12 mouse cellular contexts compared by ENCODE assay signal in the genomic region with DNA sequence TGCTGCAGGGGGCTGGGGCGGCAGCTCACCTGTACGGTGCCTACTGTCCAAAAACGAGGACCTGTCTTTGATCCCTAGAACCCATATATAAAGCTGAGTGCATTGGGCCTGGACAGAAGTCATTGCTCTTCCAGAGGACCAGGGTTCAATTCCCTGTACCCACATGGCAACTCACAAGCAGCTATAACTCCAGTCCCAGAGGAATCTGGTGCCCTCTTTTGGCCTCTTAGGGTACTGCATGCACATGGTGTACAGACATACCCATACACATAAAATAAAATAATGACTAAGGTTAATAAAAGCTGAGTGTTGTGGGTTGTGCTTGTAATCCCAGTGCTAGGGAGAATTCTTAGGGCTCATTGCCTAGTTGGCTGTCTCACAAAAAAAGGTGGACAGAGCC. TPM values are rescaled to one million over a fixed set of nuclear protein-coding genes. Genes with fewer than 3 reads are reported as not detected.
DNase-seq lines count a peak whose midpoint lies in the region; ATAC-seq and TF ChIP-seq lines count a peak whose summit lies in the region.
"Had no signal": no experiment of that assay in that cellular context is flagged by ENCODE, and none has a peak within 500 bp of the region (broad histone marks: within the 10 kb centered on the region; RNA-seq: fewer than 3 reads in every experiment).

No protein-coding gene starts in this region.

- peaks cover 3% of the 10 kb centered on the region for H3K9me3 ChIP-seq in CH12.LX (replicated peaks; ENCODE audit: low read length)
- no peaks in the 10 kb centered on the region for H3K9me3 ChIP-seq in liver, postnatal 0 days (ENCODE audit: low read length)
- H3K9me3 ChIP-seq: forebrain, embryonic 12.5 days; limb, embryonic 15.5 days had no signal

- no peak overlapping the region for H3K4me3 ChIP-seq in kidney, adult 2 months (ENCODE audit: insufficient read depth, low read depth, low read length)
- H3K4me3 ChIP-seq in CH12.LX (replicated peaks in 1 of 3; ENCODE audit: low read depth in 2 of 3, low read length in 2 of 3, poor library complexity in 1 of 3), result no peak overlapping the region
- no peak overlapping the region for H3K4me3 ChIP-seq in liver, postnatal 0 days (ENCODE audit: low read depth, low read length)
- H3K4me3 ChIP-seq: forebrain, embryonic 12.5 days; limb, embryonic 15.5 days had no signal

- H3K27me3 ChIP-seq in kidney, adult 2 months (replicated peaks; ENCODE audit: control insufficient read depth, insufficient read depth, low read length), result no peaks in the 10 kb centered on the region
- no peaks in the 10 kb centered on the region for H3K27me3 ChIP-seq in CH12.LX (replicated peaks)
- H3K27me3 ChIP-seq in liver, postnatal 0 days (ENCODE audit: insufficient read depth, low read length), result no peaks in the 10 kb centered on the region
- H3K27me3 ChIP-seq: forebrain, embryonic 12.5 days; limb, embryonic 15.5 days had no signal

- no peak for TF ChIP-seq POLR2A in kidney, adult 2 months (IDR thresholded peaks at IDR 0.05; ENCODE audit: low read depth, low read length)
- TF ChIP-seq POLR2A in CH12.LX (IDR thresholded peaks at IDR 0.05; ENCODE audit: low read depth, low read length), result no peak

- in situ Hi-C loops in CH12.LX (cut with MboI; ENCODE audit: low pct_ligation_motif_present, low pct_unique_long_range_greater_than_20kb, low sequenced_read_pairs), result no loop called here

- no peak overlapping the region for H3K4me2 ChIP-seq in CH12.LX (ENCODE audit: insufficient read depth, low read depth, poor library complexity, severe bottlenecking)
- H3K4me2 ChIP-seq in liver, postnatal 0 days (ENCODE audit: low read depth, low read length), result no peak overlapping the region
- H3K4me2 ChIP-seq: forebrain, embryonic 12.5 days; limb, embryonic 15.5 days had no signal

- dilution Hi-C loops in CH12.LX (cut with MboI; ENCODE audit: extremely low pct_ligation_motif_present, extremely low pct_unique_long_range_greater_than_20kb, low sequenced_read_pairs), result no loop called here

- no peak for TF ChIP-seq EP300 in CH12.LX (IDR thresholded peaks at IDR 0.05; ENCODE audit: low read length)
- TF ChIP-seq EP300 in liver, postnatal 0 days (IDR thresholded peaks at IDR 0.05; ENCODE audit: low read depth), result no peak

- H3K27ac ChIP-seq in kidney, adult 2 months (ENCODE audit: insufficient read depth, low read depth, low read length), result no peak overlapping the region
- no peak overlapping the region for H3K27ac ChIP-seq in CH12.LX (ENCODE audit: insufficient read depth, low read depth)
- H3K27ac ChIP-seq in liver, postnatal 0 days (ENCODE audit: low read depth), result no peak overlapping the region
- H3K27ac ChIP-seq: forebrain, embryonic 12.5 days; limb, embryonic 15.5 days had no signal

- no peak for DNase-seq in kidney, adult 2 months
- no peak for DNase-seq in kidney, adult 18-20 months
- DNase-seq in 3T3-L1 (ENCODE audit: low read depth, low spot score) (peak; percentile 54), CH12.LX (ENCODE audit: extremely low read depth) (peak; percentile 65)
- DNase-seq in liver, postnatal 0 days, result peak; percentile 62
- DNase-seq in right cerebral cortex, postnatal 10 days (ENCODE audit: low spot score in 2 of 2), result no peak
- DNase-seq: cerebellum, postnatal 36 days had no signal

- H3K4me1 ChIP-seq in kidney, adult 2 months (ENCODE audit: control insufficient read depth, insufficient read depth, low read length), result no peaks in the 10 kb centered on the region
- peaks cover 0 to 30% of the 10 kb centered on the region in 2 experiments; a peak in 2 of 4 replicates for H3K4me1 ChIP-seq in CH12.LX (ENCODE audit: control insufficient read depth in 1 of 2, insufficient read depth in 2 of 2)
- peaks cover 14% of the 10 kb centered on the region; the same call in 1 of the 2 replicates for H3K4me1 ChIP-seq in liver, postnatal 0 days (ENCODE audit: insufficient read depth)

- WGBS in kidney, adult 2 months, result 97% methylated on average over 3 of the region's 3 CpGs
- 95% methylated on average over 3 of the region's 3 CpGs for WGBS in liver, postnatal 0 days (ENCODE audit: insufficient replicate concordance)

- no peaks in the 10 kb centered on the region for H3K36me3 ChIP-seq in kidney, adult 2 months (ENCODE audit: control insufficient read depth, insufficient read depth, low read length)
- no peaks in the 10 kb centered on the region for H3K36me3 ChIP-seq in CH12.LX (replicated peaks in 1 of 2; ENCODE audit: control insufficient read depth in 1 of 2, insufficient read depth in 1 of 2, low read length in 1 of 2)
- no peaks in the 10 kb centered on the region for H3K36me3 ChIP-seq in liver, postnatal 0 days (replicated peaks; ENCODE audit: insufficient read depth, low read length)
- H3K36me3 ChIP-seq: forebrain, embryonic 12.5 days; limb, embryonic 15.5 days had no signal

- peak; percentile 34 for TF ChIP-seq RAD21 in CH12.LX (IDR thresholded peaks at IDR 0.05; ENCODE audit: low read depth, low read length)

- 0 out of 2 replicates have a peak, but pooled peaks have one; percentile 21 for TF ChIP-seq CTCF in kidney, adult 2 months (conservative IDR thresholded peaks at IDR 0.05; ENCODE audit: insufficient read depth, insufficient read length, low read depth, low read length)
- peak; percentile 63 to 84 for TF ChIP-seq CTCF in CH12.LX (conservative IDR thresholded peaks at IDR 0.05 in 1 of 2, IDR thresholded peaks at IDR 0.05 in 1 of 2; ENCODE audit: low read depth in 2 of 2, low read length in 2 of 2)
- peak; percentile 69 for TF ChIP-seq CTCF in liver, postnatal 0 days (IDR thresholded peaks at IDR 0.05; ENCODE audit: low read depth)

- ATAC-seq in liver, postnatal 0 days, result no peak
- no peak for ATAC-seq in granulocyte monocyte progenitor cell, adult 5-6 weeks (replicated peaks; ENCODE audit: poor library complexity, severe bottlenecking)

- no peaks in the 10 kb centered on the region for H3K79me2 ChIP-seq in CH12.LX (replicated peaks; ENCODE audit: control insufficient read depth, extremely low read depth, insufficient read depth, poor library complexity, severe bottlenecking)

- no peak overlapping the region for H3K9ac ChIP-seq in CH12.LX (ENCODE audit: insufficient read depth, low read depth)
- H3K9ac ChIP-seq in liver, postnatal 0 days (replicated peaks), result no peak overlapping the region
- H3K9ac ChIP-seq: forebrain, embryonic 12.5 days; limb, embryonic 15.5 days had no signal

TF ChIP-seq in CH12.LX, 34 proteins besides CTCF, POLR2A, EP300 and RAD21:
- TF ChIP-seq SMC3 (IDR thresholded peaks at IDR 0.05; ENCODE audit: low read depth, low read length) (peak; percentile 19), ZMIZ1 (IDR thresholded peaks at IDR 0.05; ENCODE audit: low read depth, low read length) (no peak)

RNA-seq across cellular contexts. Expression of gene Dgke, which starts 1.4 kb away (rescaled TPM):
- polyA plus RNA-seq in kidney, adult 2 months (2012; rRNA removed), result 2.4 and 2.8 TPM in 2 replicates
- total RNA-seq in CH12.LX (2012; rRNA removed) (4.8 and 5.8 TPM in 2 replicates), CH12.LX (2014; rRNA removed) (13.4 and 14.3 TPM in 2 replicates)
- 15.0 and 17.0 TPM in 2 replicates for polyA plus RNA-seq in CH12.LX (2012; ENCODE audit: insufficient read length, low read depth)
- polyA plus RNA-seq in liver, postnatal 0 days (2015; fragmentation: Nextera tagmentation; extraction: Ambion mirVana), result 0.53 and 0.60 TPM in 2 replicates
- total RNA-seq in granulocyte monocyte progenitor cell, adult 5-6 weeks (2014; fragmentation: Nextera tagmentation), result 4.9 and 6.8 TPM in 2 replicates
- 5.0 and 7.3 TPM in 2 replicates for total RNA-seq in granulocyte monocyte progenitor cell, adult 5-6 weeks (2017)

RNA-seq across cellular contexts. Expression of gene Gm525, which starts 8.3 kb away (rescaled TPM):
- polyA plus RNA-seq in kidney, adult 2 months (2012; rRNA removed), result 0.69 and 1.6 TPM in 2 replicates
- total RNA-seq in CH12.LX (2012; rRNA removed) (0.34 and 0.46 TPM in 2 replicates), CH12.LX (2014; rRNA removed) (not detected in 2 replicates)
- 0.83 TPM in 1 of 2 replicates, not detected in the other for polyA plus RNA-seq in CH12.LX (2012; ENCODE audit: insufficient read length, low read depth)
- 0.31 and 0.39 TPM in 2 replicates for polyA plus RNA-seq in liver, postnatal 0 days (2015; fragmentation: Nextera tagmentation; extraction: Ambion mirVana)
- not detected in 2 replicates for total RNA-seq in granulocyte monocyte progenitor cell, adult 5-6 weeks (2014; fragmentation: Nextera tagmentation)
- not detected in 2 replicates for total RNA-seq in granulocyte monocyte progenitor cell, adult 5-6 weeks (2017)
- polyA plus RNA-seq: forebrain, embryonic 12.5 days; heart, embryonic 14.5 days; spleen, adult 2 months had no signal

Comparison
In these comparisons a context has a peak if more than half of its experiments do, and no peak if none do; other contexts are left out.
1. DNase-seq: peak in 3T3-L1 (single experiment), CH12.LX (single experiment) and liver, postnatal 0 days (single experiment); none in kidney, adult 2 months (single experiment), kidney, adult 18-20 months (single experiment) and right cerebral cortex, postnatal 10 days (0 of 2).
2. CTCF ChIP-seq: peak in every context shown above with its lines; median percentile 74 in CH12.LX; 69 in liver, postnatal 0 days; 21 in kidney, adult 2 months.